Mouse (Mus musculus): ENCODE measurements around the gene A3galt2.

Gene A3galt2

GRCm38 (mm10) chr4:128755064-128755463 lies at the start of gene A3galt2:
Gene A3galt2 (plus strand): TSS chr4:128755364.
- DNase-seq (ENCODE audit: low read depth, low spot score): no peak

- DNase-seq (ENCODE audit: low read depth, low spot score): no peak
Observed at GRCm38 (mm10) chr4:128706626-128707025, 48.5 kb upstream of the A3galt2 start.

- DNase-seq (ENCODE audit: low read depth, low spot score): no peak
Observed at GRCm38 (mm10) chr4:128707384-128707783, 47.8 kb upstream of the A3galt2 start.

- no peak for DNase-seq (ENCODE audit: low read depth, low spot score)
Observed at GRCm38 (mm10) chr4:128709061-128709780, 45.9 kb upstream of the A3galt2 start.

- no peak for DNase-seq (ENCODE audit: low read depth, low spot score)
Observed at GRCm38 (mm10) chr4:128709781-128710166, 45.4 kb upstream of the A3galt2 start.

GRCm38 (mm10) chr4:128710286-128710685 lies 44.9 kb upstream of the A3galt2 start:
- no peak for DNase-seq (ENCODE audit: low read depth, low spot score)

GRCm38 (mm10) chr4:128710800-128711199 lies 44.4 kb upstream of the A3galt2 start:
- no peak for DNase-seq (ENCODE audit: low read depth, low spot score)

- peak; percentile 97 for DNase-seq (ENCODE audit: low read depth, low spot score)
Observed at GRCm38 (mm10) chr4:128711455-128712135, 43.6 kb upstream of the A3galt2 start.

- peak; percentile 31 for DNase-seq (ENCODE audit: low read depth, low spot score)
Observed at GRCm38 (mm10) chr4:128712136-128712655, 43.0 kb upstream of the A3galt2 start.

- no peak for DNase-seq (ENCODE audit: low read depth, low spot score)
Observed at GRCm38 (mm10) chr4:128712941-128713340, 42.2 kb upstream of the A3galt2 start.

GRCm38 (mm10) chr4:128715241-128716204 lies 39.6 kb upstream of the A3galt2 start:
- DNase-seq (ENCODE audit: low read depth, low spot score): no peak

- DNase-seq (ENCODE audit: low read depth, low spot score): no peak
Observed at GRCm38 (mm10) chr4:128716279-128716678, 38.9 kb upstream of the A3galt2 start.

GRCm38 (mm10) chr4:128716731-128717130 lies 38.4 kb upstream of the A3galt2 start:
- no peak for DNase-seq (ENCODE audit: low read depth, low spot score)

GRCm38 (mm10) chr4:128720110-128720509 lies 35.1 kb upstream of the A3galt2 start:
- peak; percentile 44 for DNase-seq (ENCODE audit: low read depth, low spot score)

GRCm38 (mm10) chr4:128721061-128721648 lies 34.0 kb upstream of the A3galt2 start:
- no peak for DNase-seq (ENCODE audit: low read depth, low spot score)

GRCm38 (mm10) chr4:128721761-128722160 lies 33.4 kb upstream of the A3galt2 start:
- DNase-seq (ENCODE audit: low read depth, low spot score): no peak

GRCm38 (mm10) chr4:128722932-128723331 lies 32.2 kb upstream of the A3galt2 start:
- no peak for DNase-seq (ENCODE audit: low read depth, low spot score)

GRCm38 (mm10) chr4:128723431-128723830 lies 31.7 kb upstream of the A3galt2 start:
- no peak for DNase-seq (ENCODE audit: low read depth, low spot score)

- DNase-seq (ENCODE audit: low read depth, low spot score): no peak
Observed at GRCm38 (mm10) chr4:128724059-128724458, 31.1 kb upstream of the A3galt2 start.

GRCm38 (mm10) chr4:128727019-128727720 lies 28.0 kb upstream of the A3galt2 start:
- peak; percentile 53 for DNase-seq (ENCODE audit: low read depth, low spot score)

Measured in 3T3-L1 (cell line).